Mouse (Mus musculus): ENCODE data around the gene Pqbp1.

Pqbp1 gene

DNA sequence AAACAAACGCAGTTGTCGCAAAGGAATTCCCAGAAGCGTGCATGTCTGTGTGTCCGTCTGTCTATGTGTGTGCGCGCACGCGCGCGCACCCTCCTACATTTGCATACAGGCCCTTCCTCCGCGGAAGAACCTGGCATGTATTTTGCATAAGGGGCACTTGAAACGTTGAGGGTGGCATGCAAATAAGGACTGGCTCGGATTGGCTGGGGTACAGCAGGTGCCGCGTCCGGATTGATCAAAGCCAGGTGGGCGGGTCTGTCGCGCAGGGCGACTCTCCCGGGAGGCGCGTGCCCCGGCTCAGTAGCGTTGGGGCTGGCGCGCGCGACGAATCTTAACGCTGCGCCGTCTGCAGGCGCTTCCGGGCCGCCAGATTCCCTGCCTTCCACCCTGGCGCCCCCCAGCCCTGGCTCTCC lies 21.1 kb downstream of the Pqbp1 start, which contains the start of gene Pim2:
Gene Pim2 (plus strand): TSS at position 256 of the 413 bp plus-strand sequence.
- DNase-seq: peak; percentile 83 to 90

DNA sequence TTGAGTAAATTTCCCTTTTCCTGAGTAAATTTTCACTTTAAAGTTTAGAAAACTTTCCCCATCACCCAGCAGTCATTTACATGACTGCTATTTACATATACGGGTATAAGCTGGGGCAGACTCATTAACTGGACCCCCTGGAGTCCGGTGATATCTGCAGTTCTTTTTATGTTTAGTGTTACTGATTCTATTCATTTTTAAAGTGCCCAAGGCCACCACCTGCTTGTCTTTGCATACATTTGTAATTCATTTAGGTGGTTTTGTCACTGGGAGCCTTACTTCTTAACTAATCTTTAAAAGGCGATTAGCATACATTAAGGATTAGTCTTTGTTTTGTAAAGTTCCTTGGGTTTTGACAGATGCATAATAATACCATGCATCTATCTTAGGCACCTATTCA lies 29.2 kb downstream of the Pqbp1 start:
- no peak for DNase-seq

DNA sequence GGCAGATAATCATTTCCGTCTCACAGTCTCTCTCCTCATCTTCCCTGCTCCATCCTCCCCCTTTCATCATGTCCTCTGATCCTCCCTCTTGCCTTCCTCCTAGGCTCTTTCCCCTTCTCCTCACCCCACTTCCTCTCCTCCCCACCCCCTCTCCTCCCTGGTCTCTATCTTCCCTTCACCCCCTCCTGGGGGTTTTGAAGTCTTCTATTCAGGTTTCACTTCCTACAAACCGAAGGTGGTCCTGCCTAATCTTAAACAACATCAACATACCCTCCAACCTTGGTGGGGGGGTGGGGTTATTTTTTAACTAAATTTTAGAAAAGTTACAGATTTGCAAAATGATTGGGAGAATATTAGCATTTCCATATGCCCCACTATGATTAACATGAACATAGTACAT lies 30.6 kb downstream of the Pqbp1 start:
- DNase-seq: no peak

GRCm38 (mm10) chrX:7867141-7867540 lies 31.9 kb downstream of the Pqbp1 start:
- DNase-seq: no peak

DNA sequence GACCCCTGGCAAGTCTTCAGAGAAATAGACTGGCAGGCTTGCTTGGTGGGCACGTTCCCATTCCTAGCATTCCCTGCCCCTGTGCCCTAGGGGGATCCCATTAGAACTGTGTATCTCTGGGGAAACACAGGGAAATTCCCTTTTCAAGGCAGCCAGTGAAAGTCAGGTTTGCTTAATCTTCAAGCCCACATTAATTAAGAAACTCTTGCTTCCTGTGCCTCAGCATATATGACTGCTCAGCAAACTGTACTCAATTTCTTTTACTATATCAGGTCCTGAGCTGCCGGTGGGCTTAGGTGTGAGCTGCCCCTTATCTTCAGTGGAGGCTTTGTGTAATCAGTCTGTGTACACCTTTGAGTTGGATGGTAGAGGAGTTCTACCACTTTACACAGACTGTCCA lies 33.3 kb downstream of the Pqbp1 start:
- DNase-seq: no peak

- no peak for DNase-seq
Observed at GRCm38 (mm10) chrX:7865343-7865742, 33.7 kb downstream of the Pqbp1 start.

- DNase-seq: no peak
Observed at GRCm38 (mm10) chrX:7864551-7864950, 34.5 kb downstream of the Pqbp1 start.

DNA sequence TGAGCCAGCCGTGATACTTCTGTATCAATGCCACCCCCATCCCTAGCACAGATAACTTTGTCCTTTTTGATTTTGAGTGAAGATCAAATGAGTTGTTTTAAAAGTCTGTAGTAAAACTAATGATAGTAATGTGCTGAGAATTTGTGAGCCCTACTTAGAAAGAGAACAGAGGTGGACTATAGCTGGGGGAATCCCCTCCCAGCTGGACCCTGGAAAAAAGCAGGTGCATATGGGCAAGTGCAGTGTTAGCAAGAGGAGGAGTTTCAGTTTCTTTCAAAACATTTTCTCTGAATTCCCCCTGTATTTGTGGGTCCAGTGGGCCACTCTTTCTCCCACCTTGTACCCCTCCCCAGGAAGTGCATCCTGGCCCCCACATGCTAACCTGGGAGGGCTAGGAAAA lies 35.9 kb downstream of the Pqbp1 start:
- no peak for DNase-seq

GRCm38 (mm10) chrX:7859191-7859753 lies 39.8 kb downstream of the Pqbp1 start:
- no peak for DNase-seq

- peak in 1 of 2 experiments; percentile 35 for DNase-seq
Observed at GRCm38 (mm10) chrX:7854578-7854977, 44.5 kb downstream of the Pqbp1 start.

- no peak for DNase-seq
Observed at GRCm38 (mm10) chrX:7847845-7848244, 51.2 kb downstream of the Pqbp1 start.

Measured in kidney, adult 8-10 months (tissue).